Mouse (Mus musculus): ENCODE results near the gene Hsp90ab1. TPM values are rescaled to one million over a fixed set of nuclear protein-coding genes. Genes with fewer than 3 reads are reported as not detected.

Hsp90ab1 gene
- total RNA-seq (2021): 1,000 to 10,000 TPM; 1,565 to 1,601 TPM

DNA sequence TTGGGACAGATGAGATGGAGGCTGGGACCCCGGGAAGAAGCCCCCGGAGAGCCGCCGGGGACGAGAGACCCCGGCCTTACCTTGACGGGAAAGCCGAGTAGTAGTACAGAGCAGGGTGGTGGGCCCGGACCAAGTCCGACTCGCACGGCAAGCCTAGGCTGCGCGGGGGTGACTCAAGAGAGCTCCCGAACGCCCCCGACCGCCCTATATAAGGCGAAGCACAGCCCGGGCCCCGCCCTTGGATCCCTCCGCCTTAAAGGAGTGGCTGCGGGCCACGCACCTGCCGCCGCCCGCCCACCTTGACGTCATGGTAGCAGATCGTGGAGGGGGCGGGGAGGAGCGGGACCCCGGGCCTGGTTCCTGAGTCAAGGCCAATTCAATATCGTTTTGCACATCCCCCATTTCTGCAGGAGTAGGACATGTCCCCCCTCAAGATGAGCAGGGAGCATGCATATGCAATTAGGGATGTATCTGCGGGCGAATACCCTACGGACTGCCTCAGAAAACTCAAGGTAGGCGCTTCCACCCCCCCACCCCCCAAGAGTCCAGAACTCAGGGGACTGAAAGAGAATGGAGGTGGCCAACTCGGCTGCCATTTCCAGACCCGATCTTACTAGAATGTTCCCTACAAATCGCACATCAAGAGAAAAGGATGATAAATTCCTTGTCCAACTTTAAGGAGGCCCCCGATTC is at the start of gene Hsp90ab1:
Gene Hsp90ab1 (minus strand): TSS at position 185 of the 693 bp plus-strand sequence.
- peak; percentile 99 for DNase-seq (ENCODE audit: low spot score in 2 of 2)
- intact Hi-C loops (cut with DNase I): loop anchor here (2.0 kb wide), 1 partner anchor 24 kb away; the partner anchor contains the start of gene Tmem151b

DNA sequence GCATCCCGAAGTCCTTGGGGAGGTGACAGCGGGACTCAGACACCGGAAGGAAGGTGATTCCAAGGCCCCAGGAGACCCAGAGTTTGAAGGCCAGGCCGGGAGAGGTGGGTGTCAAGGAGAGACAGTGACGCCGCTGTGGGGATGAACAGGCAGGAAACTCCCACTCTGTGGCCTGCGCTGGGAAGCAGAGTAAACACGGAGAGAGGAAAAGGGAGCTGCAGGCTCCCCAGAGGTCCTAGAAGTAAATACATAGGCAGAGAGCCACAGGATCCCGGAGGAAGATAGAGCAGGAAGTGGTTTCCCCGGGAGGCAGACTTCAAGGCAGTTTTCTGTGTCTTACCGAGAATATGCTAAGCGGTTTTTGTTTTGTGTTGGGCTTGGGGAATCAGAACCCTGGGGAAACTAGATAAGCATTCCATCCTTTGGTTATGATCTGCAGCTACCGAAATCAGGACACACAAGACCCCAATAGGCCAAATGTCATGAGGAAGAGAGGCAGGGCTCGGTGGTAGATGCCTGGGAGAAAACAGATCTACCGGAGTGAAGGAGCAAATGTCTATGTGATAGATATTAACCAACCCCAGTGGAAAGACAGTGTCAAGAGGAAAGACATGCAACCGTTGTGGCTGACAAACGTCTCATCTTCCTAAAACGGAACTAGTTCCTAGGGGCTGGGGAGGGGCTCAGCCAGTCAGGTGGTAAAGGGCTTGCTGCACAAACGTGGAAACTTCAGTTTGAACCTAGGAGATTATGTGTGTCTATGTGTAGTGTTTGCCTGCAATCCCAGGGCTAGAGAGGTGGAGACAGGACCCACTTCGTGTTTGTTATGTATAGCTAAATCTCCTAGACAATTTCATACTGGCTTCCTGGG is 46.5 kb upstream of the Hsp90ab1 start:
- intact Hi-C loops (cut with DNase I): no loop called here

DNA sequence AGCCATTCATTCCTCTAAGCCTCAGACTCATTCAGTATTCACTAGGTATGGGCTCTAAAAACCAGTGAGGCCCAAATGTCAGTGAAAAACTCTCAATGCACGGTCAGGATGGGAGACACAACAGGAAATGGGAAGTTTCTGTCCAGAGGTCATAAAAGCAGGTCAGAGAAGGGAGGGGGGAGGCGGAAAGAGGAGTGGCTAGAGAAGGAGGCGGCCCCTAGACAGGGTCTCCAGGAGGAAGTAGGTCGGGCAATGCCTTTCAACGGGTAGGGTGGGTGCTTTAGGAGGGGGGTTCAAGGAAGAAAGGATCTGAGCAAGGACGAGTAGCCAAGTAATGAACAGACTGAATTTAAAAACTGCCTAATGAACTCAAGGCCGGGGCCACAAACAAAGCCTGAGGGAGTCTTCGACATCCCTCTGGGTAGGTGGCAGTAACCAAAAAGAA is 45.9 kb upstream of the Hsp90ab1 start:
- intact Hi-C loops (cut with DNase I): no loop called here
- no peak for DNase-seq (ENCODE audit: low spot score in 2 of 2)

More for the DNA sequence above, 46.5 kb upstream of the Hsp90ab1 start:
- DNase-seq (ENCODE audit: low spot score in 2 of 2): no peak

DNA sequence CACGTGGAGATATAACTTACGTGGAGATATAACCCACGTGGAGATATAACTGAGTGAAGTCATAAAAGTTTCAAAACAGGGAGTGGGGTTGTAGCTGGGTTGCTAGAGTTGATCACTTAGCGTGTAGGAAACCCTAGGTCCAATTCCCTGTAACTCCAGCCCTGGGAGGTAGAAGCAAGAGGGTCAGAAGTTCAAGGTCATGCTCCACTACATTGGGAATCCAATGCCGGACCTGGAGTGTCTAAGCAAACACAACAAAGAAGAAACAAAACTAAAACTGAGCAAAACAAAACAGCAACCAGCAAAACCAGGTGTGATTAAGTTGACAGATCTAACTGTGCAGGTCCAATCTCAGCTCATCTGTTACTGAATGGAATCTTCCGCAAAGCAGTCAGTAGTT is 44.6 kb upstream of the Hsp90ab1 start:
- intact Hi-C loops (cut with DNase I): no loop called here
- no peak for DNase-seq (ENCODE audit: low spot score in 2 of 2)

DNA sequence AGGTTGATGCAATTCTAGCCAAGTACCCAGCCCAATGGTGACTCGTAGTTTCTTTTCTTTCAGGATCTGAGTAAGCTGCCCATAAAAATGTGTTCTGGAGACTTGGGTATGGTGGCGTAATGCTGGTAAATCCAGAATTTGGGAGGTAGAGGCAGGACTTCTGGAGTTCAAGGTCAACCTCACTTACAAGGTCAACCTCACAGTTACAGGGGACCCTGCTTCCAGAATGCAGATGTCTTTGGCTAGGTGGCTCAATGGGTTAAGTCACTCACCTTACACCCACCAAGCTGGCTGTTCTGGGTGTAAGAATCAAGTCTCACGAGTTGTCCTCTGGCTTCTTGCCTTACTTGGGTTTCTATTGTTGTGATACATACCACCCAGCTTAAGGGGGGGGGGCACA is 43.6 kb upstream of the Hsp90ab1 start:
- intact Hi-C loops (cut with DNase I): no loop called here
- DNase-seq (ENCODE audit: low spot score in 2 of 2): no peak

DNA sequence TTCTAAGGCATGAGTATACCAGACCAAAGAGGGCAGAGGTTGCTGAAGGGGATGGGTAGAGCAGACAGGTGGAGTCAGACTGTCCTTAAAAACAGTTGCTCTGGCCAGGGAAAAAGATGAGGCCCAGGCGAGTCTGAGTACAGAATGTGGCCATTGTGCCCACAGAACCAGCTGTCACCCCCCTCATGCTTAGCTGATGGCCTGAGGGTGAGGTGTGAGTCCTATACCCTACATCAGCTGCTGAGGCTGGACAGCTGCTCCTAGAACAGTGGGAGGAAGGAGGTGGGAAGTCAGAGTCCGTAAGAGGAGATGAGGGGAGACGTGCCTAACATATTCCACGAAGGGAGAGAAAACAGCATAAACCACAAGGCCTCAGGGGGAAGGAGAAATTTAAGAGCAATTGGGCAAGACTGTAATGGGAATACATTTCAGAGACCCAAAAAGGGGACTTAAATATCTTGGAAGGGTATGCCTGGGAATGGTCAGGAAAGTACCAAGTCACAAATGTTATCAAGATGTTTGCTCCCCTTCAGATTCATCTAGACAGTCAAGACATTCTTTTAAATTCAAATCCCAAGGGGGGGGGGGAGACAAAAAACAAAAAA is 43.1 kb upstream of the Hsp90ab1 start:
- DNase-seq (ENCODE audit: low spot score in 2 of 2): no peak
- intact Hi-C loops (cut with DNase I): no loop called here

DNA sequence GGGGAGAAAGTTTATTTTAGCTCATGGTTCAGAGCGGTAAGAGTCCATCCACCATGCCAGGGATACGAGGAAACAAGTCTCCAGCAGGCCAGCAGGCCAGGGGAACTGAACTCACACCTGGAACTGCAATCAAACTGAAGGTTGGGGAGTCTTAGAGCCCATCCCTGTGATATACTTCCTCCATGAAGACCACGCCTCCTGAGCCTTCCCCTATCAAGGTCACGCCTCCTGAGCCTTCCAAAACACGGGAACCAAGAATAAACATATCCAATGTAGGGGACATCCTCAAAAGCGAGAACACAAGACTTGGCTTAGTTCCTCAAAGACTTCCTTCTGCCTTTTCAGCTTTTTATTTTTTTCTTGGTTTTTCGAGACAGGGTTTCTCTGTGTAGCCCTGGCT is 39.9 kb upstream of the Hsp90ab1 start:
- DNase-seq (ENCODE audit: low spot score in 2 of 2): no peak
- intact Hi-C loops (cut with DNase I): no loop called here

DNA sequence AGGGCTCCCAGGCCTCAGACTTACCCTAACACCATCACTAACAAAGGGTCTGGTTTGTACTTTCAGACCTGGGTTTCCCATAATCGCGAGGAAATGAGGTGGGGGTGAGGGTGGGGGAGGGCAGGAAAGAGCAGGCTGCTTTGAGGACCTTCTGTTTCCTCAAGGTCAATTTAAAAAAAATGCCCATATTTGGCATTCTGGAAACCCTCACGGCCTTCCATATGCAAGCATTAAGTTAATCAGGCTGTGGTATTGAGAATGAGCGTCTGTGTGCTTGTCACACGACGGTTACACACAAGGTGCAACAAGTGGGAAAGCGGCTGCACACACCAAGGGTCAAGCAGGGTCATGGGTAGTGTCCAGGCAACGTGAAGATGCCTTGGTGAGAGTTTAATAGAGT is 38.9 kb upstream of the Hsp90ab1 start:
- intact Hi-C loops (cut with DNase I): no loop called here
- DNase-seq (ENCODE audit: low spot score in 2 of 2): no peak

DNA sequence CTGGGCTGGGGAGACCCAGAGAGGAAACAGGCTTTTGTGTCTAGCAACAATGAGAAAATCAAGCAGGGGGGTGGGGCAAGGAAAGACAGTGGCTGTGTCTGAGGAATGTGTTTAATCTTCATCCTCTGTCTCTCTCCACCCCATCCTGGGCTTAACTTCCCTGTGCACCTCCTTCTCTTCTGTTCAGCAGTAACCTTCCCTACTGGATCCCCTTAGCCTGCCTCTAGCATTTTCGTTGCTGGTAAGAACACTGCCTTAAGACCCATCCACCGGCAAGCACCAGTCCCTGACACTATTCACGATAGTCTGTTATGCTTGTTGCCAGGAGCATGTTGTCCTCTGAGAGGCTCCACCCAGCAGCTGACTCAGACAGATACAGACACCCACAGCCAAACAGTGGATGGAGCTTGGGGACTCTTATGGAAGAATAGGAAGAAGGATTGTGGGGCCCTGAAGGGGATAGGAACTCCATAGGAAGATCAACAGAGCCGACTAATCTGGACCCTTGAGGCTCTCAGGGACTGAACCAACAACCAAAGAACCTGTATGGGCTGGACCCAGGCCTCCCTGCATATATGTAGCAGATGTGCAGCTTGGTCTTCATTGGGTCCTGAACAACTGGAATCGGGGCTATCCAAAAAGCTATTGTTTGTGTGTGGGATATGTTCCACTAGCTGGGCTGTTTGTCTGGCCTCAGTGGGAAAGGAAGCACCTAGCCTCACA is 37.2 kb upstream of the Hsp90ab1 start:
- DNase-seq (ENCODE audit: low spot score in 2 of 2): no peak
- intact Hi-C loops (cut with DNase I): no loop called here

DNA sequence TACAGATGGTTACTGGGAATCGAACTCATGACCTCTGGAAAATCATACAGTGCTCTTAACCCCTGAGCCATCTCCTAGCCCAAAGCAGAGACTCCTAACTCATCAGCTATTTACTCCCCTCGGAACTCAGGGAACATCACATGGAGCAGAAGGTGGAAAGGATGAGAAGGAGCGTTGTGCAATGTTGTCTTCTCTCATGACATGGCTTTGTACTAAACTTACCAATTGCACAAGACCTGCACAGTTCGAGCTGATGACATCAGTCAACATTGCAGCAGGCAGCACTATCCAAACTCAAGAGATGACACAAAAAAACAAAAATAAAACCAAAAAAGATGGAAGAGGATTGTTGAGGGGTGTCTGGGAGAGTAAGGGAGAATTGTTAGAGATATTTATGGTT is 35.3 kb upstream of the Hsp90ab1 start:
- intact Hi-C loops (cut with DNase I): no loop called here
- DNase-seq (ENCODE audit: low spot score in 2 of 2): no peak

DNA sequence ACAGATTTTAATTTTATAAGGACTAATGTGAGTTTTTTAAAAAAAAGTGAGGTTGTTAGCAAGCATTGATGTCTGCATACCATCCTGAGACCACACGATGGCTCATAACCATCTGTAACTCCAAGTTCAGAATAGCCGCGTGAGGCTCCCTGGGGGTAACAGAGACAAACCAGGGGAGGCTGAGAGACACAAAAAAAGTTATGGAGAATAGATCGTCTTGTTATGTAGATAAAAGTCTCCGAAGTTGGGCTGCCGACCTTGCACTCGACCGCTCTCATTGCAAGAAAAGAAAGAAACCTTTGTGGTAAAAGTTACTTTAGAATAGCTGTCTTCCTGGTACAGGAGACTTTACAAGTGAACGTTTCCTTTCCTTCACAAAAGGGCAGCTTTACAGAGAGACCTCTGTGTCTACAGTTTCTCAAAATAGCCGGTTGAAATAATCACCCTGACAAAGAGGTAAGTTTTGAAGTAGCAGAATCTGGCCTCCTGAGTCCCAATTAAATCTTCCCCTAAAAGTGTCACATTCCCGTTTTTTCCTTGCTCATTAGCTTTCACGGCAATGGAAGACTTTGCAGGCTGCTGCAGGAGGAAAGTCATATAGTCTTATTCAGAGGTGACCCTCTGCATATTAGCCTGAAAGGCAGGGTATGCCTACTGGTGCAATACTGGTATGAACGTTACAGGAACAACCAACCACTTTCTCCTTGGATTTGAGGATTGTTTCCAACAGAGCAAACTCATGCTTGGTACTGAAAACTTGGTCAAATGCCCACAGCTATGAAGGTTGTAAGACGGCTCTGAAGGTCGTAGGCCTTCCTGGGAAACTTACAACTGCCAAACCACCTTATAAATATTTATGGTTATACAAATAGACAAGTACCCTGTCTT is 34.2 kb upstream of the Hsp90ab1 start:
- intact Hi-C loops (cut with DNase I): no loop called here
- DNase-seq (ENCODE audit: low spot score in 2 of 2): no peak

DNA sequence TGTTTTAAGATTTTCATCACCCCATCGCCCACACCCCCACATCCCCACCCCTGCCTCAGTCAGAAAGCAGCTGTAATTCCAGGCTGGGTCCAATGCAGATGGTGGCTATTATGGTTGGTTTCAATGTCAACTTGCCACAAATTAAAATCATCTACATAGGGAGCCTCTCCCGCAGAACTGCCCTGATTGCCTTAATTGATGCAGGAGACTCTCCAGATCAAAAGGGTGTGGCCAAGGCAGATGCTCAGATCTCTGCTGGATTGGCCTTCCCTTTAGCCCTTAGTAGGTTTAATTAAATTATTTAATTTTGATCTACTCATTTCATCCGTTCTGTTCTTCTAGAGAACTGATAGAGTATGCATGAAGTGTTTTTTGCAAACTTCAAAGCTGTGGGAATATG is 29.9 kb upstream of the Hsp90ab1 start:
- DNase-seq (ENCODE audit: low spot score in 2 of 2): no peak
- intact Hi-C loops (cut with DNase I): no loop called here

DNA sequence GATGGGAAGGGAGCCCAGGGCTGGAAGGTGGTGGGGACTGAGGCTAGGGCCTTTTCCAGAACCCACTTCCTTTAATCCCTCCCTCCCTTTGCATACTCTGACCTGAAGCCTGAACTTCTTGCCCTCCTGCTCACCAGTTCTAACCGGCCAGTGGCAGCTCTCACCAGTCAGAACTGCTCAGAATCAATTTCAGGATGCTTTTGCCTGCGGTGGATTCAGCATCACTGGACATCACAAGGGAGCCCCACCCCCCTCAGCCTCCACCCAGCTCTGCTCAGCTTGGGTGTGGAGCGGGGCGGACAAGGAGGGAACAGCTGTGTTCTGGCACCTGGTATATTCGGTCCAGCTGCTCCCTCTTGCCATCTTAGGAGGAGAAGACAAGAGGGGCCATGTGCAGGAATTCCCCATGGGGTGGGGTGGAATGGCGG is 28.8 kb upstream of the Hsp90ab1 start, which contains the start of gene Mymx:
Gene Mymx (minus strand): TSS at position 226 of the 428 bp plus-strand sequence.
- intact Hi-C loops (cut with DNase I): no loop called here
- no peak for DNase-seq (ENCODE audit: low spot score in 2 of 2)

DNA sequence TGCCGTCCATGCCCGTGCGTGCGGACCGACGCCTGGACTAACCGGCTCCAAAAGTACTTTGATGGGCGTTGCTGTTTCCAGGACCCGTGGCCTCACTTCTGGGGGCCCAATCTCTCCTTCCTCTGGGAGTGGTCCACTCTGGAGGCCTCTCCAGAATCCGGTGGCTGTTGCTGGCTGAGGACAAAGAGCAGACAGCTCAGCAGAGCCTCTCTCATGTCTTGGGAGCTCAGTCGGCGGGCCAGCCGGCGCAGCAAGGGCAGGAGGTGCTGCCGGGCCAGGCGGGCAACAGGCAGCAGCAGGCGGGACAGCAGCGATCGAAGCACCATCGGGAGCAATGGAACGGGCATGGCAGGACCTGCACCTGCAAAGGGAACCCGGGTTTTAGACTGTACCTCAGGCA is 28.3 kb upstream of the Hsp90ab1 start:
- no peak for DNase-seq (ENCODE audit: low spot score in 2 of 2)
- intact Hi-C loops (cut with DNase I): no loop called here

DNA sequence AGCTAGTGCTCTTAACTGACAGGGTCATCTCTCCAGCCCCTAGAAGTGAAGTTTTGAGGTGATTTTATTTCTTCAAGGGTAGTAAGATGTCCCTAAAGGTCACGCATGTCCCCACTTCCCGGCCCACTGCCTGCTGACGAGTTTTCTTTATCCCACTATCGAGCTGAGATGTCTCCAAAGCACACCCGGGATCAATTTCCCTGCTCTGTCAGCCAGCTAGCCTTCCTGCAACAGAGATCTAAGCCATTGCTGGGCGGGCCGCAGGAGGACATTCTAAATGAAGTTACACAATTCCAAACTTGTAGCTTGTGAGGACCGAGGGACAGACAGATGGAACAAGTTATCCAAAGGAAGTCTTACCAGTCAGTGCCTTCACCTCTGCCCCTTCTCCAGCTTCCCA is 27.2 kb upstream of the Hsp90ab1 start:
- intact Hi-C loops (cut with DNase I): no loop called here

DNA sequence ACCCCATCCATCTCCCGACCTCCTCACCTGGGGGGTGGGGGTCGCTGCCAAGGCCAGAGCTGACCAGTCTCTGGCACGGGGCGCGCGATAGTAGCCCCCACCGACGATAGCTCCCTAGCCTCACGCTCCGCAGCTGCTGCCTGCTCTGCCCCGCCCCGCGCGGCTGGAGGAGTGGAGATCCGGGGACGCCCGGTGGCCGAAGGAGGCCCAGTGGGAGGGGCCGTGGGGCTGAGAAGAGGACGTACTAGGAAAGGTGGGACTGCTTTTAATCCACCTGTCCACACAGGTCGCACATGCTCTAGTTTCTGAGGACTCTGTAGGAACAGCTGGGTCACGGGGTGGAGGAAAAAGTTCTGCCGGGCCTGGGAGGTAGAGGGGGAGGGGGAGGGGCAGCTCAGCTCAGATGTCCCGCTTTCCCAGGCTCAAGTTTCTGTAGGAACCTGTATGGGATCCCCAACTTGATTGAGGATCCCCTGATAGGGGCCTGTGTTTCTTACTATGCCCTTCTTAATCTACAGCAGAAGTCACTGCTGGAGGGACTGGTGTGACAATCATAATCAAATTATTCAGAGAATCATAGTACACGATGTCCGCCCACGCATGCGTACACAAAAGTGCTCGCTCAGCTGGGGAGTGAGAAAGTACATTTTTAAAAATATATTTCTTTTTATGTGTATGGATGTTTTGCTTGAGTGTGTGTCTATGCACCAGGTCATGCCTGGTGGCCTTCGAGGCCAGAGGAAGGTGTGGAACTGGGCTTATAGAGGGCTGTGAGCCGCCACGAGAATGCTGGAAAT is 26.6 kb upstream of the Hsp90ab1 start, which contains the start of gene Slc29a1:
Gene Slc29a1 (minus strand): TSS at position 161 of the 797 bp plus-strand sequence.
- no peak for DNase-seq (ENCODE audit: low spot score in 2 of 2)
- intact Hi-C loops (cut with DNase I): loop anchor here (5.0 to 10.0 kb wide), 2 partner anchors 33 to 555 kb away; partner anchors contain the start of gene Mad2l1bp

More for the DNA sequence above, 27.2 kb upstream of the Hsp90ab1 start:
- DNase-seq (ENCODE audit: low spot score in 2 of 2): no peak

DNA sequence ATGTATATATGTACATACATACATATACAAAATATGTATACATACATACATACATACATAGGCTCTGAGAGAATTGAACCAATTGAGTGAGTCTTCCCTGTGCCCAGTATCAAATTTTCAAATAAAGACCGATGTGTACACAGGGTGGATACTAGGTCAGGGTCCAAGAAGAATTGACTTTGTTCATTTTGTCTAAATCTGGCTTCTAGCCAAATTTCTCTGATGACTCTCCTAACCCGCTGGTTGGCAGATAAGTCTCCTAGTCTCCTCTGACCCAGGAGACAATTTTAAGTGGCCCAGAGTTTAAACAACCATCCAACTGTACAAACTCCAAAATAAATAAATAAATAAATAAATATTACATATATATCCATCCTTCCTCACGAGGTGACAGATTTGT is 25.8 kb upstream of the Hsp90ab1 start:
- intact Hi-C loops (cut with DNase I): loop anchor here (5.0 to 10.0 kb wide), 2 partner anchors 33 to 556 kb away; partner anchors contain the start of gene Mad2l1bp
- no peak for DNase-seq (ENCODE audit: low spot score in 2 of 2)

DNA sequence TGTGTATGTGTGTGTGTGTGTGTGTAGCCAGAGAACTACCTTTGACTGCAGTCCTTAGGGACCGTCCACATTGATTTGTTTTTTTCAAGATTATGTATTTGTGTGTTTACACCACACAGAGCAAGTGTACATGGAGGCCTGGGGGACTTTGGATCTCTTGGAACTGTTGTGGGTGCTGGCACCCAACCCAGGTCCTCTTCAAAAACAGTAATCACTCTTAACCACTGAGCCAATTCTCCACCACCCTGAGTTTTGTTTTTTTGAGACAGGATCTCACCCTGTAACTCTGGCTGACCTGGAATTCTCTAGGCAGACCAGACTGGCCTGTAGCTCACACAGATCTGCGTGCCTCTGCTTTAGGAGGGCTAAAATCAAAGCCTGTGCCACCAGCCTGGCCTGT is 25.3 kb upstream of the Hsp90ab1 start:
- DNase-seq (ENCODE audit: low spot score in 2 of 2): no peak
- intact Hi-C loops (cut with DNase I): loop anchor here (5.0 to 10.0 kb wide), 2 partner anchors 34 to 556 kb away; partner anchors contain the start of gene Mad2l1bp
